Mouse (Mus musculus): Measurements from ENCODE around the gene Gm10521.

Gm10521 gene

GRCm38 (mm10) chr1:171946447-171946995 lies 51.1 kb downstream of the Gm10521 start:
- in situ Hi-C loops (cut with MboI, MseI) = no loop called here
